Mouse (Mus musculus) kidney, adult 10 weeks (tissue): ENCODE measurements around the gene Dcaf7. TPM values are rescaled to one million over a fixed set of nuclear protein-coding genes. Genes with fewer than 3 reads are reported as not detected.

Experiments
- polyA plus RNA-seq: library from polyadenylated mRNA; stranded (reverse); fragments of 350-450 nt; fragmentation: Illumina TruSeq; extraction: RNeasy Lipid Tissue Mini Kit (QIAGEN cat#74804); gene quantifications from one replicate; pipeline ENCODE4 v1.2.3, GENCODE M21; 2014; ENCODE audit warnings: low read depth, low replicate concordance

Gene Dcaf7
- 26.0 TPM for polyA plus RNA-seq

GRCm38 (mm10) chr11:106036548-106037417 lies at the start of gene Dcaf7:
TSS of gene Dcaf7 (plus strand) at chr11:106036872.

GRCm38 (mm10) chr11:105994375-105994774 lies 42.3 kb upstream of the Dcaf7 start, which contains the start of gene Ace3:
TSS of gene Ace3 (plus strand) at chr11:105994675.

GRCm38 (mm10) chr11:106007821-106008220 lies 28.9 kb upstream of the Dcaf7 start, which contains the start of gene Kcnh6:
TSS of gene Kcnh6 (plus strand) at chr11:106008124.

GRCm38 (mm10) chr11:106065923-106066571 lies 29.4 kb downstream of the Dcaf7 start, which contains the start of gene Taco1:
TSS of gene Taco1 (plus strand) at chr11:106066061.

GRCm38 (mm10) chr11:106083708-106084701 lies 47.3 kb downstream of the Dcaf7 start, which contains the start of gene Map3k3:
TSS of gene Map3k3 (plus strand) at chr11:106084613.

Other genes with a start within 250 kb of the Dcaf7 start
- 13.5 TPM for gene Cyb561, start 83.5 kb upstream of the Dcaf7 start, polyA plus RNA-seq
- 50.4 TPM for gene Ace, start 68.9 kb upstream of the Dcaf7 start, polyA plus RNA-seq
- not detected for gene Ace3, start 42.2 kb upstream of the Dcaf7 start, polyA plus RNA-seq
- not detected for gene Kcnh6, start 28.7 kb upstream of the Dcaf7 start, polyA plus RNA-seq
- 13.6 TPM for gene Taco1, start 29.2 kb downstream of the Dcaf7 start, polyA plus RNA-seq
- 8.2 TPM for gene Map3k3, start 47.7 kb downstream of the Dcaf7 start, polyA plus RNA-seq
- not detected for gene Gm10840, start 124.0 kb downstream of the Dcaf7 start, polyA plus RNA-seq
- 2.9 TPM for gene Limd2, start 124.0 kb downstream of the Dcaf7 start, polyA plus RNA-seq
- gene Strada, start 165.3 kb downstream of the Dcaf7 start, polyA plus RNA-seq, result 9.5 TPM
- 171 TPM for gene Ccdc47, start 179.5 kb downstream of the Dcaf7 start, polyA plus RNA-seq
- 35.0 TPM for gene Ddx42, start 180.1 kb downstream of the Dcaf7 start, polyA plus RNA-seq
- 14.3 TPM for gene Ftsj3, start 219.2 kb downstream of the Dcaf7 start, polyA plus RNA-seq
- gene Psmc5, start 219.3 kb downstream of the Dcaf7 start, polyA plus RNA-seq, result 30.8 TPM
- 5.1 TPM for gene Smarcd2, start 236.1 kb downstream of the Dcaf7 start, polyA plus RNA-seq
- gene Tcam1, start 239.8 kb downstream of the Dcaf7 start, polyA plus RNA-seq, result not detected